Mouse (Mus musculus): Measurements from ENCODE around the gene Slc9a9. TPM values are rescaled to one million over a fixed set of nuclear protein-coding genes. Genes with fewer than 3 reads are reported as not detected.

Gene Slc9a9
- total RNA-seq, 2 experiments from 2014 or later = 1.6 to 2.4 TPM

DNA sequence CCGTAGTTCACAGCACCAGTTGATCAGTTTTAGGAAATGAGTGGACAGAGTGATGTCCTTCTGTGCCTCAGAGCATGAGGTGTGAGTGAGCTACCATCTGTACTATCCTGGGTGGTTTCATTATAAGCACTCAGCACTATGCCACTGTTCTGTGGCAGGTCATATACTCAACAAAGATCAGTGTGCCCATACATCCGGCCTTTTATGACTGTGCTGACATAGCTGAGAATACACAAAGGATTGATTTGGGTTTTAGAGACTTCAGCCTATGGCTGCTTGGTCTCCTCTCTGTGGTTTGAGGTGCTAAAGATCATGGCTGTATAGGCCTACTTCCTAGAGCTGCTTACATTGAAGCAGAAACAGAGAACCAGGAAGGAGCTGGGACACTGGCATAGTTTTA is 12.6 kb downstream of the Slc9a9 start:
- DNase-seq = no peak

GRCm38 (mm10) chr9:94685640-94686039 is 15.9 kb downstream of the Slc9a9 start:
- no peak for DNase-seq

GRCm38 (mm10) chr9:94686380-94686779 is 16.7 kb downstream of the Slc9a9 start:
- no peak for DNase-seq

DNA sequence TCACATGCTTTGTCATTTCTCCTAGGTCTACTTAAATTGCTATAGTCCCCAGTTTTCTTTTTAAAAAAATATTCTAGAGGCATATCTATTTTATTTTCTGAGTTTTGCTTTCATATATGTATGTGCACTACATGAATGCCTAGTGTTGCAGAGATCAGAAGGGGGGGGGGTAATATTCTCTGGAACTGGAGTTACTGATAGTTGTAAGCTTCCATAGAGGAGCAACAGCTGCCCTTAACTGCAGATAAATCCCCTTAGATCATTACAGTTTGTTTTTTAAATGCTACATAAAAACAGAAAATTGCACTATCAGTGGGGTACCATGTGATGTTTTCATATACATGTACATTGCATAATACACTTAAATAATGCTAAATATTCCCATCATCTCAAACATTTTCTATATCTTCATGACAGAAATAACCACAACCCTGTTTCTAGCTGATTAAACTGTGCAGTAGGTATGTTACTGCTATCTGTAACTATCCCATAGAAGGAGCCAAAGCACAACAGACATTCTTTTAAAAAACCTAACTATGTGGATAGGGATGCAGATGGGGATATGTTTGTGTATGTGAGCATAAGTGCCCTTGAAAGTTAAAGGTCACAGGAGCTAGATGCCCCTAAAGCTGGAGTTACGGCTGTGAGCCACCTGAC is 17.6 kb downstream of the Slc9a9 start:
- no peak for DNase-seq

DNA sequence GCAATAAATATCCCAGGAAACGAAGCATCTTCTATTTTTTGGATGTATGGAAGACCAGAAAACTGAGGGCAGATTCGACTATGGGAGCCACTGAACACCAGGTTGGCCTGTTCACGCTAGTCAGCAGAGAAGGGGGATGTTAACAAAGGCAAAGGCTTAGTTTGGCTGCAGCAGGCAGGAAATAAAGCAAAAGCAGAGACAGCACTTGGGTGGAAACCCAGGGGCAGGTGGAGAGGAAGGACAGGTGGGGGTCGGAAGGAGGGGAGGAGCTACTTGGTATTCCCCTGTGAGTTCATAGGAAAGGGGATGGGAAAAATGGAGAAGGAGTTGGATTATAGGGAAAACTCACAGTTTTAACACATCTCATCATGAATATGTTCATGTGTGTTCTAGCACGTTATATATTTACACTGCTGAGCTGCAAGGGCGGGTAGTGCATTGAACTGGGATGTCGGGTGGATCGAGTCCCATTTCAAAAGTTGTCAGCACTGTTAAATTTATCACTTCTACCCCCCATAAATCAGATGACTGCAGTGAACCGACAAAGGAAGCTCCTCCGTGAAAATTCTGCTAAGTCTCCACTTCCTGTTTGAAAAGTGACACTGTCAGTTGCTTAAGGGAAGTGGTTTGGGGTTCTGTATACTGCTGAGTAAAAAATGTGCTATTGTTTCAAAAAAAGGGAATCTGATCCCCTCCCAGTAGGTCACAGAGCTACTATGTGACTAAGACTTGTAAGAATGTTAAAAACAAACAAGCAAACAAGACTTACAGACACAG is 21.8 kb downstream of the Slc9a9 start:
- DNase-seq = peak in 1 of 2 experiments; percentile 57

- peak; percentile 25 to 54 for DNase-seq
Measured at GRCm38 (mm10) chr9:94692122-94692521, 22.4 kb downstream of the Slc9a9 start.

- no peak for DNase-seq
Measured at GRCm38 (mm10) chr9:94694243-94694642, 24.5 kb downstream of the Slc9a9 start.

- no peak for DNase-seq
Measured at GRCm38 (mm10) chr9:94694983-94695382, 25.3 kb downstream of the Slc9a9 start.

GRCm38 (mm10) chr9:94696539-94697079 is 26.9 kb downstream of the Slc9a9 start:
- peak in 1 of 2 experiments; percentile 68 for DNase-seq

- no peak for DNase-seq
Measured at GRCm38 (mm10) chr9:94698175-94698574, 28.5 kb downstream of the Slc9a9 start.

DNA sequence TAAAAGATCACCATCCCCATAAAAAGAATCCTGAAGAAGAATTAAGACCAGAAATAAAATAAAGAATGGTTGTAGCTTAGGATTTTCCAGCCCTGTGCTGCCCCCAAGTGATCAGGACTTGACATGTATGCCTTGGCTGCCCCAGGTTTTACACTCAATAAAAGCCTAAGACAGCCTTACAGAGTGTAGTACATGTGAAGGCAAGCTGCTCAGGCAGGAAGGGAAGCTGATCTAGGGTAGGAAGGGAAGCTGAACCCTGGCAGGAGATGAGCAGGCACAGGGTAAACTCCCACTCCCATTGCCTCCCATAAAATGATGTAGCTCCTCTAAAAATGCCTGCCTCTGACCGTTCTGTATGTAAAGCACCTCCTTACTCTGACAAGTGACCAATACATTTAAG is 30.8 kb downstream of the Slc9a9 start:
- DNase-seq = peak; percentile 26 to 59

DNA sequence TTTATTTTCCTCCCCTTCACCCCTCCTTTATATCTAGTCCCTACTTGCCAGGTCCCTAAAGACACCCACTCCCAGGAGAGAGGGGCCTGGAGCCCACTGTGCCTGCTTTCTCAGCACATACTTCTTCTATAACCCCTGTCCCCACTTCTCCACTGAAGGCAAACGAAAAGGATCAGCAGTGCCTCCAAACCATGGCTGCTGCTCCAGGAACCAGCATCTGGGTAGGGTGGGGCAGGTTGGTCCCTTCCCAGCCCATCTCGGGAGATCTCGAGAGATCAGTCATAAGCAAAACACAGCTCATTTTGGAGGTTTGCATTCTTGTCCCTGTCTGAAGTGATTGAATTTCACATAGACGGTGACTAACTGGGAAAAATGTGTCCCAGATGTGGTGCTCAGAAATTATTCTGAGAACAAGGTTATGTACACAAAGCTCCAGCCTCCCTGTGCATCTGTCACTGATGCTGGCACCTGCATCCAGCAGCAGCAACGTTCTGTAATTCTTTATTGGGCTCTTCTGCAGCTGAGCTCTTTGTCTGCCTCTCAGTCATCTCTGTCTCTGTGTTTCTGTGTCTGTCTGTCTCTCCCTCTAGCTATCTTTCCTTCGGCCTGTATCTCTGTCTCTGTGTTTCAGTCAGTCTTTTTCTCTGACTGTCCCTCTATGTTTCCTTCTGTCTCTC is 31.6 kb downstream of the Slc9a9 start:
- DNase-seq = no peak

DNA sequence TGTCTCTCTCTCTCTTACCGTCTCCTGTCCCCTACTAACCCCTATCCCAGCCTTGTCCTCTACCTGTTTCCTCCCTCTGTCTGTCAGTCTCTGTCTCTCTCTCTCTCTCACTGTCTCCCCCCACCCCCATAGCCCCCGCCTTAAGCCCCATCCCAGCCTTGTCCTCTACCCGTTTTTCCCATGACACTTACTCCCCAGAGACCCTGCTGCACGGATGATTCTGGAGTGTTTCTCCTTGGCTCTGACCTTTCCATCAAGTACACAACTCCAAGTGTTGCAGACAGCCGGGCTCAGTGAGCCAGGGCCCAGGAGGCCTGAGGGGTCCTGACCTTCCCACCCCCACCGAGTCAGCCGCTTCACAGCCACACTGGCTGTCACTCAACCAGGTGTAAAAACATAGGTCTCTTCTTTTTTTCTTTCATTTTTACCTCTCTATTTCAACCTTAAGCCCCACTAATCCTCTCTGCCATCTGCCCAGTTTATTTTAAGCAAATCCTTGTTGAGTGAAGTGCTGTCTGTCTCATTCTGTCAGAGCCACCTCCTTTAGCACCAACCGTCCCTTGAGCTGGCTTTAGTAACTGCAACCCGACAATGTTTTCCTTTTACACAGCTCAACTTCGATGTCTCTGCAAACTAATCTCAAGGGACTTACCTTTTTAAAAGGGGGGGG is 32.4 kb downstream of the Slc9a9 start:
- no peak for DNase-seq

DNA sequence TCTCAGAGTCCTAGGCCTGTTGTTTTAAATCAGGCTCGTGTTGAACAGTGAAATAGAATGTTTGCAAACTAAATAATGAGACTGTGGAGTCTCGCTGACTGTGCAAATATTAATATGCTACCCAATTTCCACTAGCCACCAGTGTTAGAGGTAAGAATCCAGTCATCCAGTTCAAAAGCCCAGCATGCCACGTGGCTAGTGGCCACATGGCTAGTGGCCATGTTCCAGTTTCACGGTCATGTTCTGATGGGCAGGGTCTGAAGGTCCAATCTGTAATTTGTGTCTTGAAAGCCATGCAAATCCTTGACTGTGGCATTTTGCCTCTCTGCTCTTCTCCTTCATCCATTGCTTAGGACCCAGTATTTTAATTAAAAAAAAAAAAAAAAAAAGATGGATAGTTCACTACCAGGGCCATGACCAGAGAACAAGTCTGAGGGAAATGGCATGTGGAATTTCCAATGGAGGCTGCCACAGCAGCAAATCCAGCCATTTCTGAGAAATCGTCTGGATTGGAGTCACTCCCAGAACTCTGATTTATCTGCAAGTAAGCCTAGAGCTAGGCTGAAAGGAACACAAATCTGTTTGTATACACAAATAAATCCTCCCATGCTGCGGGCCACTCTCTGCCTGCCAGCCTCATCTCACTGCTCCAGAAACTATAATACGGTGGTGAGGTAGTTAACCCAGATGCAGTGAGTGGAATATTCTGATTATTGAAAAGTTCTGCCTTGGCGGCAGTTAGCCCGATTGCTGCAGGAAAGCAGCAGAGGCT is 35.5 kb downstream of the Slc9a9 start:
- peak; percentile 22 to 39 for DNase-seq

- DNase-seq = peak in 1 of 2 experiments; percentile 55
Measured at GRCm38 (mm10) chr9:94705758-94706026, 36.0 kb downstream of the Slc9a9 start.

- no peak for DNase-seq
Measured at GRCm38 (mm10) chr9:94712084-94712483, 42.4 kb downstream of the Slc9a9 start.

- no peak for DNase-seq
Measured at GRCm38 (mm10) chr9:94716695-94717094, 47.0 kb downstream of the Slc9a9 start.

DNA sequence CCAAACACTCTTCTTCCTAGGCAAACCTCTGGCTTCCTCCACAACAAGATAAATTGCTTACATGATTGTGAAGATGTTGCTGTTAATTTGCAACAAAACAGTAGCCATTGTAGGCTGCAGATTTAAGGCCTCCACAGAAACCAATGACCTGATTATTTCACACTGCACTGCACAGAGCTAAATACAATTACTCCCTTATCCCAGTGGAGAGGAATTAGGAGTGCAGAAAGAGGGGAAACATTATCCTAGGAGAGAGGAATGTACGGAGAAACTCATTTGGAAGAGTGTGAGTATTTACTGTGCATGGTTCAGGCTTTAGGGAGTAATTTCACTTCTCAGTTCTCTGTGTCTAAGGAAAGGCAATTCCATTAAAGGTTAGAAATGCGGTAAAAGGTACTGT is 53.9 kb downstream of the Slc9a9 start:
- no peak for DNase-seq

GRCm38 (mm10) chr9:94725121-94725520 is 55.4 kb downstream of the Slc9a9 start:
- no peak for DNase-seq

DNA sequence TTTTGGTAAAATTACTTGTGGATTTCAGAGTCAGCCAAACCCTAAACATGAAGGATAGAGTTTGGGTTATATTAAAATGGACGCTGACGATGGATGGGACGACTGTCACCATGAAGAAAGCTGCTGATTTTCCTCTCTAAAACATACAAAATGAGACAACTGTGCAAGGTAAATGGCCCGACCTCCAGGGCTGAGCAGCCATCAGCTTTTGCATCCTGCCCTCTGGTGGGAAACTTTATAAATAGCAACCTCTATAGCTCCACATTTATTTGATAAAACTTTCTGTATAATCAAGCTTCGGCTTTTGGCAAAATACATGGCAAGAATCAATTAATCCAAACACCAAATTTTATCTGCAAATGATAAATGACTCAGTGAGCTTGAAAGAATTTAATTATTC is 57.7 kb downstream of the Slc9a9 start:
- peak in 1 of 2 experiments; percentile 46 for DNase-seq

DNA sequence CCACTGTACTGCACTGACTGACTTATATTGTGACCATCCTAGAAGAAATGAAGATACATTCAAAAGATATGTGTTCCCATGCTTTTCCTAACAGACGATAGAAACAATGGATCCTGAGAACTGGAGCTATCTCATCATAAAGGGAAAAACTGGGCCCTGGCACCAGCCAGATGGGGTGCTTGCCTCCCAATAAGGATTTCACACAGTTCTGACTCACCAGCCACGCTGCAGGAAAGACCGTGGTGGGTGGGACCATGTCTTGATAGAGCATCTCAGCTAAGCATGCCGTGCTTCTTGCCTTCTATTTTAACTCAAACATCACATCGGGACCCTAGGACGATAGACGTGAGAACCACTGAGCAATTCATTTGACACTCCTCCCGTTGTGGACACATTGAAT is 60.7 kb downstream of the Slc9a9 start:
- no peak for DNase-seq

DNA sequence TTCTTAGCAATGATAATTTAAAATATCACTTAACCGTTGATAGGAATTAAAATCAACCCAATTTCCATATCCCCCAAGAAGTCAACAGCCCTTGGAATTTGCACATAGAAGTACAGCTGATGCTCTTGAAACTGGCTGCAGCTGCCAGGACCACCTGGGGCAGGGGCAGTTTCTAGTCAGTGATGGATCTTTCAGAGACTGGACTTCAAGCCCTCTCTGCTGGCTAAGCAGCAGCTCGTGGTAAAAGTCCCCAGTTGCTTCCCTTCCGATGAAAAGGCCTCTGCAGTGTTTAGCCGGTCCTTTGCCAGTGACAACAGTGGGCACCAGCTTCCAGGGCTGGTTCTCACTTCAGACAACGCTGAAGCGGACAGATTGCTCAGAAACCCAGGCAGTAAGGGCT is 62.4 kb downstream of the Slc9a9 start:
- no peak for DNase-seq
